ENCODE assay signal across 8 mouse cellular contexts in the genomic region with DNA sequence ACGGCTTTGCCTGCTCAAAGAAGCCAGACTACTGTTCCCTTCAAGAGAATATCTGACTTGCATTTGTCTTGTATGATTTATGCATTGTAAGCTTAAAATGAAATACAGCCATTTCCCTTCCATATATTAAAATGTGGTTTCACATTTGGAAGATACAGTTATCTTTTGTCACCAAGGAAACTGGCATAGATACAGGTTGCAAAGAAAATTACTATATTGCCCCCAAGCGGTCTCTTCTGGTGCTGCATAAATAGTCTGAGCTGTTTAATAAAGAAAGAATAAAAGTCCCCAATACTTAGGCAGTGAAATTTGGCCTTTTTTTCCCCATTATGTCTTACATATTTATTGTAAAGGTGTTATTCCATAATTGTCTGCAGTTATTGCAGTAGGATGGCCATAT.
DNase-seq lines count a peak whose midpoint lies in the region; ATAC-seq and TF ChIP-seq lines count a peak whose summit lies in the region.
"Had no signal": no experiment of that assay in that cellular context is flagged by ENCODE, and none has a peak within 500 bp of the region (broad histone marks: within the 10 kb centered on the region; RNA-seq: fewer than 3 reads in every experiment).

No protein-coding gene starts in this region.

- dilution Hi-C loops in CH12.LX (cut with MboI; ENCODE audit: extremely low pct_ligation_motif_present, extremely low pct_unique_long_range_greater_than_20kb, low sequenced_read_pairs), result no loop called here

- no peak overlapping the region for H3K4me2 ChIP-seq in kidney, embryonic 16.5 days (replicated peaks; ENCODE audit: low read depth, low read length)
- H3K4me2 ChIP-seq in CH12.LX (ENCODE audit: insufficient read depth, low read depth, poor library complexity, severe bottlenecking), result no peak overlapping the region
- H3K4me2 ChIP-seq: neural tube, embryonic 13.5 days had no signal

- no peaks in the 10 kb centered on the region for H3K36me3 ChIP-seq in kidney, embryonic 16.5 days (ENCODE audit: insufficient read depth, low read length)
- H3K36me3 ChIP-seq in CH12.LX (replicated peaks in 1 of 2; ENCODE audit: control insufficient read depth in 1 of 2, insufficient read depth in 1 of 2, low read length in 1 of 2), result no peaks in the 10 kb centered on the region
- H3K36me3 ChIP-seq: neural tube, embryonic 13.5 days had no signal

- intact Hi-C loops in left cerebral cortex, adult 2 months (cut with DNase I), result loop anchor here (5.0 kb wide), 2 partner anchors 110 to 300 kb away; a partner anchor contains a TSS

- H3K9me3 ChIP-seq in kidney, embryonic 16.5 days (ENCODE audit: low read length), result no peaks in the 10 kb centered on the region
- H3K9me3 ChIP-seq in CH12.LX (replicated peaks; ENCODE audit: low read length), result no peaks in the 10 kb centered on the region
- H3K9me3 ChIP-seq: neural tube, embryonic 13.5 days had no signal

- WGBS in kidney, embryonic 16.5 days, result 44% methylated on average over 2 of the region's 2 CpGs

- in situ Hi-C loops in CH12.LX (cut with MboI; ENCODE audit: low pct_ligation_motif_present, low pct_unique_long_range_greater_than_20kb, low sequenced_read_pairs), result no loop called here

- TF ChIP-seq CTCF in CH12.LX (conservative IDR thresholded peaks at IDR 0.05 in 1 of 2, IDR thresholded peaks at IDR 0.05 in 1 of 2; ENCODE audit: low read depth in 2 of 2, low read length in 2 of 2), result peak; percentile 13 to 70; a peak in 3 of 4 replicates
- TF ChIP-seq CTCF in left cerebral cortex, adult 2 months (IDR thresholded peaks at IDR 0.05), result peak; percentile 78

- H3K9ac ChIP-seq in kidney, embryonic 16.5 days (replicated peaks; ENCODE audit: low read length), result no peak overlapping the region
- no peak overlapping the region for H3K9ac ChIP-seq in CH12.LX (ENCODE audit: insufficient read depth, low read depth)
- H3K9ac ChIP-seq: neural tube, embryonic 13.5 days had no signal

- TF ChIP-seq POLR2A in CH12.LX (IDR thresholded peaks at IDR 0.05; ENCODE audit: low read depth, low read length), result no peak

- ATAC-seq in kidney, embryonic 16.5 days (ENCODE audit: low FRiP score, low TSS enrichment), result no peak

- TF ChIP-seq RAD21 in CH12.LX (IDR thresholded peaks at IDR 0.05; ENCODE audit: low read depth, low read length), result peak; percentile 69

- peak; percentile 16 for DNase-seq in kidney, adult 18-20 months
- DNase-seq in CH12.LX (ENCODE audit: extremely low read depth), result peak; percentile 43
- DNase-seq in ZHBTc4 (ENCODE audit: low read depth, low spot score), result peak; percentile 22
- DNase-seq in frontal cortex, postnatal 25 days (ENCODE audit: low spot score in 2 of 2), result peak; percentile 11 to 22
- DNase-seq in left cerebral cortex, adult 2 months (ENCODE audit: extremely low spot score in 1 of 2, low spot score in 2 of 2), result peak; percentile 43 to 52
- DNase-seq in right cerebral cortex, postnatal 4 days, result peak; percentile 64

- no peak for TF ChIP-seq EP300 in CH12.LX (IDR thresholded peaks at IDR 0.05; ENCODE audit: low read length)

- H3K27me3 ChIP-seq in kidney, embryonic 16.5 days (ENCODE audit: insufficient read depth, low read length), result no peaks in the 10 kb centered on the region
- no peaks in the 10 kb centered on the region for H3K27me3 ChIP-seq in CH12.LX (replicated peaks)
- H3K27me3 ChIP-seq: neural tube, embryonic 13.5 days had no signal

- no peak overlapping the region for H3K27ac ChIP-seq in kidney, embryonic 16.5 days (ENCODE audit: low read length)
- H3K27ac ChIP-seq in CH12.LX (ENCODE audit: insufficient read depth, low read depth), result no peak overlapping the region
- no peak overlapping the region for H3K27ac ChIP-seq in left cerebral cortex, adult 2 months
- H3K27ac ChIP-seq: neural tube, embryonic 13.5 days had no signal

- no peak overlapping the region for H3K4me3 ChIP-seq in kidney, embryonic 16.5 days (ENCODE audit: low read length)
- H3K4me3 ChIP-seq in CH12.LX (replicated peaks in 1 of 3; ENCODE audit: low read depth in 2 of 3, low read length in 2 of 3, poor library complexity in 1 of 3), result no peak overlapping the region
- H3K4me3 ChIP-seq in left cerebral cortex, adult 2 months, result no peak overlapping the region
- H3K4me3 ChIP-seq: neural tube, embryonic 13.5 days had no signal

- no peaks in the 10 kb centered on the region for H3K4me1 ChIP-seq in kidney, embryonic 16.5 days (ENCODE audit: insufficient read depth, low read length)
- H3K4me1 ChIP-seq in CH12.LX (ENCODE audit: control insufficient read depth in 1 of 2, insufficient read depth in 2 of 2), result peaks cover 11 to 15% of the 10 kb centered on the region in 2 experiments
- H3K4me1 ChIP-seq: neural tube, embryonic 13.5 days had no signal

- H3K79me2 ChIP-seq in CH12.LX (replicated peaks; ENCODE audit: control insufficient read depth, extremely low read depth, insufficient read depth, poor library complexity, severe bottlenecking), result no peaks in the 10 kb centered on the region

TF ChIP-seq in CH12.LX, 34 proteins besides CTCF, POLR2A, EP300 and RAD21:
- TF ChIP-seq ZNF384 (IDR thresholded peaks at IDR 0.05; ENCODE audit: low read depth, low read length) (no peak), ZKSCAN1 (IDR thresholded peaks at IDR 0.05; ENCODE audit: borderline replicate concordance, low read depth, low read length) (no peak), ZMIZ1 (IDR thresholded peaks at IDR 0.05; ENCODE audit: low read depth, low read length) (no peak), SMC3 (IDR thresholded peaks at IDR 0.05; ENCODE audit: low read depth, low read length) (peak; percentile 22), GABPA (IDR thresholded peaks at IDR 0.05; ENCODE audit: insufficient replicate concordance, low read depth, low read length) (no peak), JUN (IDR thresholded peaks at IDR 0.05; ENCODE audit: insufficient read depth, low read depth, low read length) (no peak), BHLHE40 (IDR thresholded peaks at IDR 0.05; ENCODE audit: low read depth, low read length) (no peak)
TF ChIP-seq in CH12.LX: peak in this region for 1.
